Mouse (Mus musculus) CH12.LX (cell line): ENCODE measurements around the gene Abi2. TPM values are rescaled to one million over a fixed set of nuclear protein-coding genes. Genes with fewer than 3 reads are reported as not detected.

Experiments
- DNase-seq: peaks from one replicate; pipeline ENCODE4 v3.0.0-alpha.2; 2013; ENCODE audit errors: extremely low read depth
- H3K27ac ChIP-seq: 2 replicates; pipeline ENCODE4 v1.5.1; 2012; ENCODE audit warnings: low read depth, mild to moderate bottlenecking, control low read depth, moderate library complexity; ENCODE audit not compliant: insufficient read depth
- H3K27me3 ChIP-seq: replicated peaks from 2 replicates; pipeline ENCODE3; 2012; ENCODE audit warnings: inconsistent platforms
- H3K36me3 ChIP-seq, 2 experiments: replicated peaks in 1 of 2; 2 replicates each; pipeline versions ENCODE3 to v1.6.1; 2012; ENCODE audit warnings: inconsistent platforms in 1 of 2, low read length in 1 of 2, mild to moderate bottlenecking in 1 of 2, mixed read lengths in 1 of 2, moderate library complexity in 1 of 2; ENCODE audit not compliant: control insufficient read depth in 1 of 2, insufficient read depth in 1 of 2
- H3K4me1 ChIP-seq, 2 experiments: 2 replicates each; pipeline ENCODE4 v1.6.1; 2012; ENCODE audit warnings: inconsistent platforms in 1 of 2, moderate library complexity in 1 of 2; ENCODE audit not compliant: insufficient read depth in 2 of 2, control insufficient read depth in 1 of 2
- H3K4me2 ChIP-seq: 2 replicates; pipeline ENCODE4 v1.6.1; 2012; ENCODE audit warnings: low read depth, mild to moderate bottlenecking, control low read depth; ENCODE audit not compliant: poor library complexity, insufficient read depth, severe bottlenecking
- H3K4me3 ChIP-seq, 3 experiments: fragments of 150-350 bp in 1 of 3; sonication (generic) in 1 of 3; replicated peaks in 1 of 3; 2 replicates each; pipeline versions ENCODE3 to v1.5.1; 2011 to 2012; ENCODE audit warnings: low read depth in 2 of 3, low read length in 2 of 3, mild to moderate bottlenecking in 2 of 3, moderate library complexity in 2 of 3, control low read depth in 1 of 3, improper control_type of control experiment in 1 of 3, inconsistent platforms in 1 of 3, mixed read lengths in 1 of 3; ENCODE audit not compliant: poor library complexity in 1 of 3
- H3K79me2 ChIP-seq: replicated peaks from 2 replicates; pipeline ENCODE4 v1.6.1; 2012; ENCODE audit warnings: mild to moderate bottlenecking, moderate library complexity; ENCODE audit not compliant: control insufficient read depth, poor library complexity, insufficient read depth, severe bottlenecking; ENCODE audit errors: extremely low read depth
- H3K9ac ChIP-seq: 2 replicates; pipeline ENCODE4 v1.6.1; 2012; ENCODE audit warnings: low read depth, mild to moderate bottlenecking, control low read depth, moderate library complexity; ENCODE audit not compliant: insufficient read depth
- H3K9me3 ChIP-seq: replicated peaks from 2 replicates; pipeline ENCODE3; 2012; ENCODE audit warnings: low read length, inconsistent platforms, mixed read lengths
- BHLHE40 ChIP-seq: IDR thresholded peaks from 2 replicates; pipeline ENCODE4 v1.6.1; 2011; ENCODE audit warnings: mild to moderate bottlenecking, low read depth, low read length, improper control_type of control experiment
- CHD2 ChIP-seq: IDR thresholded peaks from 2 replicates; pipeline ENCODE4 v1.6.1; 2011; ENCODE audit warnings: low read length, improper control_type of control experiment
- E2F4 ChIP-seq: IDR thresholded peaks from 2 replicates; pipeline ENCODE4 v1.6.1; 2011; ENCODE audit warnings: low read depth, low read length, improper control_type of control experiment; ENCODE audit not compliant: insufficient replicate concordance
- ETS1 ChIP-seq: conservative IDR thresholded peaks from 2 replicates; pipeline ENCODE4 v1.6.1; 2012; ENCODE audit warnings: low read depth, mild to moderate bottlenecking, inconsistent platforms, low read length, improper control_type of control experiment, moderate library complexity
- GABPA ChIP-seq: IDR thresholded peaks from 2 replicates; pipeline ENCODE4 v1.6.1; 2012; ENCODE audit warnings: low read depth, low read length, improper control_type of control experiment, inconsistent platforms; ENCODE audit not compliant: insufficient replicate concordance
- HCFC1 ChIP-seq: IDR thresholded peaks from 2 replicates; pipeline ENCODE4 v1.6.1; 2012; ENCODE audit warnings: low read depth, mild to moderate bottlenecking, inconsistent platforms, low read length, improper control_type of control experiment
- JUN ChIP-seq: IDR thresholded peaks from 2 replicates; pipeline ENCODE4 v1.6.1; 2011; ENCODE audit warnings: low read depth, mild to moderate bottlenecking, low read length, improper control_type of control experiment, moderate library complexity; ENCODE audit not compliant: insufficient read depth
- JUND ChIP-seq: conservative IDR thresholded peaks from 2 replicates; pipeline ENCODE4 v1.6.1; 2011; ENCODE audit warnings: low read depth, low read length, improper control_type of control experiment
- KAT2A ChIP-seq: IDR thresholded peaks from 2 replicates; pipeline ENCODE4 v1.6.1; 2012; ENCODE audit warnings: low read length, improper control_type of control experiment, inconsistent platforms; ENCODE audit not compliant: insufficient replicate concordance
- MAFK ChIP-seq: IDR thresholded peaks from 2 replicates; pipeline ENCODE4 v1.6.1; 2011; ENCODE audit warnings: low read length, improper control_type of control experiment; ENCODE audit not compliant: insufficient replicate concordance
- MAX ChIP-seq: IDR thresholded peaks from 2 replicates; pipeline ENCODE4 v1.6.1; 2011; ENCODE audit warnings: low read length, improper control_type of control experiment
- MAZ ChIP-seq: IDR thresholded peaks from 2 replicates; pipeline ENCODE4 v1.6.1; 2012; ENCODE audit warnings: low read depth, mild to moderate bottlenecking, inconsistent platforms, low read length, improper control_type of control experiment, moderate library complexity
- MXI1 ChIP-seq: IDR thresholded peaks from 2 replicates; pipeline ENCODE4 v1.6.1; 2011; ENCODE audit warnings: mild to moderate bottlenecking, low read depth, low read length, improper control_type of control experiment
- PAX5 ChIP-seq: IDR thresholded peaks from 2 replicates; pipeline ENCODE4 v1.6.1; 2012; ENCODE audit warnings: low read length, inconsistent platforms, mixed read lengths
- ZC3H11A ChIP-seq: IDR thresholded peaks from 2 replicates; pipeline ENCODE4 v1.6.1; 2012; ENCODE audit warnings: low read depth, mild to moderate bottlenecking, inconsistent platforms, low read length, improper control_type of control experiment
- ZMIZ1 ChIP-seq: IDR thresholded peaks from 2 replicates; pipeline ENCODE4 v1.6.1; 2012; ENCODE audit warnings: low read depth, mild to moderate bottlenecking, inconsistent platforms, low read length, improper control_type of control experiment
- dilution Hi-C: fragments of 300-500 bp; cut with MboI; formaldehyde crosslinking; loops from 2 replicates; pipeline ENCODE4 v1.14.3; 2020; ENCODE audit warnings: low sequenced_read_pairs; ENCODE audit not compliant: extremely low pct_unique_long_range_greater_than_20kb, extremely low pct_ligation_motif_present
- in situ Hi-C: fragments of 300-500 bp; cut with MboI; formaldehyde crosslinking; loops from 3 replicates; pipeline ENCODE4 v1.14.3; 2019; ENCODE audit warnings: low sequenced_read_pairs, low pct_ligation_motif_present, low pct_unique_long_range_greater_than_20kb, mixed read lengths
- polyA plus RNA-seq: library from polyadenylated mRNA; unstranded; fragments of >175 nt; gene quantifications from 2 replicates; pipeline ENCODE4 v1.2.1, GENCODE M21; 2012; ENCODE audit warnings: low read depth; ENCODE audit not compliant: insufficient read length
- total RNA-seq, 2 experiments: library from RNA; depleted of rRNA; stranded (reverse); fragments of 300-350 nt in 1 of 2; fragments of >200 nt in 1 of 2; gene quantifications; 2 replicates each; pipeline ENCODE4 v1.2.3; 2012 to 2014

Abi2 gene
- total and polyA plus RNA-seq, 3 experiments = 8.7 to 15.0 (median 14.0) TPM

DNA sequence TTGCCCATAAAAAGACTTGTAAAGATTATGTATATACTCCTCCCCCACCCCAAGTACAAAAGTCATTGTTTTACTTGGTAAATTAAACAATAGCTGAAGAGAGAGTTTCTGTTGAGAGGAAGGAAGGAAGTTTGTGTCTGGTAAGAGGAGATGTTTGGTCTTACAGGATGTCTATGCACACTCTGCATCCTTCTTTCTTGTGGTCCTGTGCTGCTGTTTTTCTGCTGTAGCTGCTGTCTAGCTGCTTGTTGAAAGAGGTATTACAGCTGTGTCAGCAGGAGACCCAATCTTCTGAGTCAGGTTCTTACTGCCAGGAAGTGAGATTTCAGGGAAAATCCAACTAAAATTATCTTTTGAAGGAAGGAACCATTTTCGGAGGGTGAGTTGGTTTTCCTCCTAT, 51.2 kb downstream of the Abi2 start:
- dilution Hi-C loops = no loop called here
- Histone ChIP-seq H3K36me3 (peaks cover 2 to 11% of the 10 kb centered on the region in 2 experiments), H3K9me3 (no peaks in the 10 kb centered on the region), H3K27ac (no peak overlapping the region)
- in situ Hi-C loops = no loop called here
- TF ChIP-seq ETS1 (no peak), KAT2A (no peak), MXI1 (no peak), MAZ (no peak), MAX (no peak), HCFC1 (no peak), MAFK (no peak), JUN (no peak), GABPA (no peak), E2F4 (no peak), JUND (no peak), CHD2 (no peak), ZMIZ1 (no peak), BHLHE40 (no peak)
- TF ChIP-seq, all 38 proteins: peak for 0
- Histone ChIP-seq H3K4me1 (peaks cover 5 to 12% of the 10 kb centered on the region in 2 experiments; a peak in 3 of 4 replicates), H3K9ac (no peak overlapping the region), H3K4me2 (no peak overlapping the region), H3K27me3 (no peaks in the 10 kb centered on the region), H3K4me3 (no peak overlapping the region), H3K79me2 (no peaks in the 10 kb centered on the region)
- DNase-seq = no peak

DNA sequence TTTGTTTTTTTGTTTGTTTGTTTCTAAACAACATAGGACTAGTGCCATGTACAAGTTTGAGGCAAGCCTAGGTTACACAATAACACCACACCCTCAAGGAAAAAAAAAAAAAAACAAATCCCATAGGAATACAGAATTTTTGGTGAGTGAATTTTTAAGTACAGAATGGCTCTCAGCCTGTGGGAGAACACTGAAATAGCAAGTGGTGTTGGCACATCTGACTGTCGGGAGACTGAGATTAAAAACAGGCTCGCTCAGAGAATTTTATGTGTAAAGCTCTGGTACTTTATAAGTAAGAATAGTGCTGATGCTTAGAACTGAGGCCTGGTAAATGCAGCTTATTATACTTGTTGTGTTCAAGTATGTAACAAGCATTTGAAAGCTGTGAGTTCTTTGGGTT, 60.1 kb downstream of the Abi2 start:
- Histone ChIP-seq H3K9ac (no peak overlapping the region), H3K27me3 (no peaks in the 10 kb centered on the region)
- no peak for DNase-seq
- TF ChIP-seq ZC3H11A = no peak
- TF ChIP-seq PAX5 = no peak
- no peak for TF ChIP-seq MAFK
- TF ChIP-seq, all 38 proteins: peak for 0
- Histone ChIP-seq H3K27ac (no peak overlapping the region), H3K79me2 (no peaks in the 10 kb centered on the region), H3K4me3 (no peak overlapping the region), H3K36me3 (peaks cover 6 to 29% of the 10 kb centered on the region in 2 experiments), H3K9me3 (no peaks in the 10 kb centered on the region), H3K4me1 (no peaks in the 10 kb centered on the region), H3K4me2 (no peak overlapping the region)
- in situ Hi-C loops = no loop called here
- dilution Hi-C loops = no loop called here
